Mouse (Mus musculus) bone marrow, adult 2 months (tissue): ENCODE data around the gene Endov.

ENCODE experiments used
- CTCF ChIP-seq: fragments of 200-500 bp; IDR thresholded peaks from 2 replicates; pipeline ENCODE4 v1.5.1; 2011; ENCODE audit warnings: low read length, control low read depth; ENCODE audit not compliant: control insufficient read depth, insufficient read depth
- POLR2A ChIP-seq: fragments of 200-500 bp; IDR thresholded peaks from 2 replicates; pipeline ENCODE4 v1.6.1; 2011; ENCODE audit warnings: low read depth, mild to moderate bottlenecking, control low read depth, low read length, borderline replicate concordance; ENCODE audit not compliant: control insufficient read depth

DNA sequence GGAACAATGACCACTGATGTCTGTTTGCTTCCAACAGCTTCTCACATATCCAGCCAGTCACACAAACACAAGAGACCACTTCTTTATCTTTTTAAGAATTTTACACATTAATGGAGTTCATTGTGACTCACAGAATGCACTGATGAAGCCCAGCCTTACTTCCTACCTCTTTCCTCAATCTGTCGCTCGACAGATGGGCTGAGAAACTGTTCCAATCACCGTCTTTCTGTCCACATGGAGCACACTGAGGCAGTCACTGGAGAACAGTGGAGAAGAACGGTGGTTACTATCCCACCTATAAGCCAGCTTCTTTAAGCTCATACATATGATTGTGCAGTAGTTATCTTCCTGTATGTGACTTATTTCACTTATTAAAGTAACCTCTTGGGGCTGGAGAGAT is 13.3 kb upstream of the Endov start:
- TF ChIP-seq POLR2A (no peak), CTCF (no peak)
